Mouse (Mus musculus) G1E (cell line): Measurements from ENCODE around the gene Gm28038.

Source experiments
- CTCF ChIP-seq: IDR thresholded peaks from 2 replicates; pipeline ENCODE4 v1.5.1; 2012; ENCODE audit warnings: low read depth, low read length, inconsistent platforms, mixed read lengths
- POLR2AphosphoS5 ChIP-seq: IDR thresholded peaks from 2 replicates; pipeline ENCODE4 v1.6.1; 2012; ENCODE audit warnings: low read depth, low read length, inconsistent platforms; ENCODE audit not compliant: insufficient replicate concordance
- TAL1 ChIP-seq: conservative IDR thresholded peaks from 2 replicates; pipeline ENCODE4 v1.6.1; 2012; ENCODE audit warnings: low read depth, low read length, inconsistent platforms, mixed read lengths

DNA sequence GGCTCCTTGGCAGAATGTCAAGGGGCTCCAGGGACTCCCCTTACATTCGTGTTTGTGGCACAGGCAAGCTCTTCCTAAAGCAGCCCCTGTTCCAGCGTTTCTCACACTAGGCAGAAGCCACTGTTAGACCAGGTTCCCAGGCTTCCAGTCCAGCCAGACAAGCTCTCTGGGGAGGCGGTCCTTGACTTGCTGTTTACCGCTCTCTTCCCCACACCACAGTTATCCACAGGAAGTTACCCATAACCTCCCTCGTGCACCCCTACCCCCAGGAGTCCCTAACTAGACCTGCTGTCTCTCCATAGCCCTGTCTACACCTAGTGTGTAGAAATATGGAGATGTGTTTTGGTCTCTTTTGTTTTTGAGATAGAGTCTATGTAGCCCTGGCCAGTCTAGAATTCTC is 27.0 kb upstream of the Gm28038 start:
- TF ChIP-seq CTCF (no peak), TAL1 (no peak), POLR2AphosphoS5 (no peak)
